Mouse (Mus musculus) cerebellum, adult 9-10 months (tissue): ENCODE results near the gene Cyp11a1.

Experiments used
- DNase-seq: peaks from one replicate; pipeline ENCODE4 v3.0.0; 2022

The Cyp11a1 gene

DNA sequence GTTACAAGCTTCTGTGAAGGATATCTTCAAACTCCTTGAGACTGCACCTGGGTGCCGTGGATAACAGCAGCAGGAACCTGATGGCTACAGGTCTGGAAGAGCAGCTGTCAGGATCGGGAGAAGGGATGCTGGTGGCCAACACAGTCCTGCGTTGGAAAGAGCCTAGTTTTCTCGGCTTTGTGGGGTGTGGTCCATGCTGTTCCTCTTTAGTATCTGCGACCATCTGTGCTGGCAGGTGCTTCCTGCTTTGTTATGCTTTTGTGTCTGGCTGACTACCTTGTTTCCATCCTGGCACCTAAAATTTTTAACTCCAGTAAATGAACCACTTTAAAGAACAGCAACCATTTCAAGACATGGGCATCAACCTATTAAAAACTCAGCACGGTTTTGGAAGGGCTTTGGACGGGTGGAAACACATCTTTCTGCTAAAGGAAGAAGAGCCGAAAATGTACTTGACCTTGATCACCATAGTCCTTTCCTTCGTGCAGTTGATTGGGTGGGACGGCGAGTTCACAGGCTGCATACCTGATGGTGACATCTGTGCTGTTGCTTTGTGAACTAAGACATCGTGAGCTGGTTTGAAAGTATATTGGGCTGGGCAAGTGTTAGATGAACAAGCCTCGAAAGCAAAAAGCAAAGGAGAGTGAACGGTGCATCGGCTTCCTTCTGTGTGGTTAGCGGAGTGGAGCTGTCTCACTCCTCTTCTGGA, at the start of gene Cyp11a1:
Gene Cyp11a1 (plus strand): TSS at position 659 of the 709 bp plus-strand sequence.
- no peak for DNase-seq

DNA sequence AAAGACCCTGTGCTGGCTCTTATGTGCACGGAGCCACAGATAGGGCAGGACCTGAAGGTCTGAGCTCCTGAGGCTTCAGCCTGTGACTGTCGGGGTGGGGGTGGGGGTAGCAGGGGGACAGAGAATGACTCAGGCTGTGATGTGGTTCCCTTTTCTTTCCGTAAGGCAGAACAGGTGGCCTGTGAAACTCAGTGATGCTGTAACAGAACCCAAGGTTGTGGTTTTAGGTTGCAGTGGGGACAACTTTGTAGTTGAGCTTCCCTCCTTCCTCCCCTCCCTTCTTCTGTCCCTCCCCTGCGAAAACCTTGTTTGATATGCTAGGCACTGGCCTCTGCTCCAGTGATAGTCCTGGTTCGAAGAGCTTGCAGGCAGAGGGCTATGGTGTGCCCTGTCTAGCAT, 49.4 kb upstream of the Cyp11a1 start:
- DNase-seq: no peak

DNA sequence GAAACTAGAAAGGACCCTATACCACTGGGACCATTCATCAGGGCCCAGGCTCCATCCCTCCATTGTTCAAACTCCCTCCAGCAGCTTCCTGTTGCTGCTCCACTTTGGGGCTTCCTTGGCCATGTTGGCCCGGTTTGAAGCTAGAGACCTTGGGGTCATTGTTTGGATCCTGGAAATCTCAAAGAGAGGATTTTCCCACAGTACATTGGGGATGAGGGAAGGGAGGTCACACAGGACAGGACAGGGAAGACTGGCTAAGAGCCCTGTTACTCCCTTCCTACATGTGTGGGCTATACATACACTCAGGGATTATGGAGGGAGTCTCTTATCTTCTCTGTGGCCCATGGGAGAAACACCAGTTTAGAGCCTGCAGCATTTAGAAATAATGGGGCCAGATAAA, 47.6 kb upstream of the Cyp11a1 start:
- DNase-seq: no peak

- DNase-seq: no peak
Observed at GRCm38 (mm10) chr9:57959399-57959798, 46.8 kb upstream of the Cyp11a1 start.

DNA sequence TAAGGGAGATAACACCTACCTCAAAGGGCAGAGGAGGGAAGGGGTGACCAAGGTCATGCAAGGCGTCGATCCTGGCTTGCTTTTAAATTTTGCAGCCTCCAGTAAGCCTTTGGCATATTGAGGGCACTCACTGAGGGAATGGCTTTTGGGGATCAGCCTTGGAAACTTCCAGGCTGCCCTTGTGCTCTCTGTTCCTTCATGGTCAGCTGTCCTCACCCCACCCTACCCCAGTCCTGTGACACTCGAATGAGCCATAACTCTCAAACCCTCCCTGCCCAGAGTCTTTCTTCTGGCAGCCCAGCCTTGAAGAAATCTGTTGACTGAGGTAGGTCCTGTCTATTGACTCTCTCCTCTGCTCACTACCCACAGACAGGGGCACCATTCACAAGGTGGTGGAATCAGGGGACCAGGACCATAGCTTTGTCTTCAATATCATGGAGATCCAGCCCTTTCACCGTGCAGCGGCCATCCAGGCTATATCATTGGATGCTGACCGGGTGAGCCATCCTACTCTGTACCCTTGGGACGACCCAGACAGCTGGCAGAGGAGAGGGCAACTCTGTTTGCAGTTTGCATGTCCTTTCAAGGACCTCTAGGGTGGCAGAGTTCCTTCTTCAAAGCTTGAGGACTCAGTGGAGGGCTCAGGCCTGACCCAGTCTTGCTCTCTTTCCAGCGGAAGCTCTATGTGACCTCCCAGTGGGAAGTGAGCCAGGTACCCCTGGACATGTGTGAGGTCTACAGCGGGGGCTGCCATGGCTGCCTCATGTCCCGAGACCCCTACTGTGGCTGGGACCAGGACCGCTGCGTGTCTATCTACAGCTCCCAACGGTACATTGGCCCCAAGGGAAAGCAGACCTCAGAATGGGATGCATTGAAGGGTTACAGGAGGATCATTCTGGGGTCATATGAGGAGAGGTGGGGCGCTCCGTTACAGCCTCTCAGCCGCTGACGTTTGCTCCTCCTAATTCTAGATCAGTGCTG, 46.0 kb upstream of the Cyp11a1 start:
- no peak for DNase-seq

DNA sequence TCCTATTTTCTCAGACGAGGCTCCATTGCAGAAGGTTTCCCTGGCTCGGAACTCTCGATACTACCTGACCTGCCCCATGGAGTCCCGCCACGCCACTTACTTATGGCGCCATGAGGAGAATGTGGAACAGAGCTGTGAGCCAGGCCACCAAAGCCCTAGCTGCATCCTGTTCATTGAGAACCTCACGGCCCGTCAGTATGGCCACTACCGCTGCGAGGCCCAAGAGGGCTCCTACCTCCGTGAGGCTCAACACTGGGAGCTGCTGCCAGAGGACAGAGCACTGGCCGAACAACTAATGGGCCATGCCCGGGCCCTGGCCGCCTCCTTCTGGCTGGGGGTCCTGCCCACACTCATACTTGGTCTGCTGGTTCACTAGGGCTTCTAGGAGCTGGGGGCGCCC, 45.0 kb upstream of the Cyp11a1 start:
- no peak for DNase-seq

DNA sequence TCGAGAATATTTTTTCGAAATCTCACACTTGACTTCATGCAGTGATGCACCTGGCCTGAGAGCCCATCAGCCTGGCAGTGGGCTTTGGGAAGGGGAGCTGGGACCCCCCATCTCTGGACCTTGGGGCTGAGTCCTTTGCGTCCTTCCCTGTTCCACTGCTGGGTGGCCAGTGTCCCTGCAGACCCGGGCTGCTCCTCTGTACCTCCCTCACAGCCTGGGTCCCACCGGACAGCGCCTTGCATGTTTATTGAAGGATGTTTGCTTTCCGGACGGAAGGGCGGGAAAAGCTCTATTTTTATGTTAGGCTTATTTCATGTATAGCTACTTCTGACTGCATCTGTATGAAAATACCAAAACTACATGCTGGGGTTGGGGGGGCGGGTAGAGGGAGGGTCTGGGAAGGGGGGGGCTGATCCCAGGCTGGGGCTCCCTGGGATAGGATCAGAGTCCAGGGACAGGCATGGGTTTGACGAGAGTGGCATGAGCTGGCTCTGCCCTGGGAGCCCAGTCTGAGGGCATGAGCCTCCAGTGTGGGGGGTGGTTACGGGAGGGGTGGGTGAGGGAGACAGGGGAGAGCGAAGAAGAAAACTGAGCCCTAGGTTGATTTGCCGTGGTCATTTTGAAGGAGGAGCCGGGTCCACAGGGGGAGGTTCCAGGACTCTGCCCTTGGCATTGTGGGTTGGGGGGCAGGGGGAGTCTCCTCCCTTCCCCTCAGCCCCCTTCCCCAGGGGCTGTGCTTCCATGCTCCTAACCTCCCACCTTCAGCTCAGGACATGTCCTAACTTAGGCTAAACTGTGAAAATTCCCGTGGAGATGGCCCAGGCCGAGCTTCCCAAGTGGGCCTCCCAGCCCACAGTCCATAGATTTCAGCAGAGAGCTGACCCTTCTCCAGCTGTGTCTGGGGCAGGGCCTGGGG, 44.1 kb upstream of the Cyp11a1 start:
- no peak for DNase-seq

DNA sequence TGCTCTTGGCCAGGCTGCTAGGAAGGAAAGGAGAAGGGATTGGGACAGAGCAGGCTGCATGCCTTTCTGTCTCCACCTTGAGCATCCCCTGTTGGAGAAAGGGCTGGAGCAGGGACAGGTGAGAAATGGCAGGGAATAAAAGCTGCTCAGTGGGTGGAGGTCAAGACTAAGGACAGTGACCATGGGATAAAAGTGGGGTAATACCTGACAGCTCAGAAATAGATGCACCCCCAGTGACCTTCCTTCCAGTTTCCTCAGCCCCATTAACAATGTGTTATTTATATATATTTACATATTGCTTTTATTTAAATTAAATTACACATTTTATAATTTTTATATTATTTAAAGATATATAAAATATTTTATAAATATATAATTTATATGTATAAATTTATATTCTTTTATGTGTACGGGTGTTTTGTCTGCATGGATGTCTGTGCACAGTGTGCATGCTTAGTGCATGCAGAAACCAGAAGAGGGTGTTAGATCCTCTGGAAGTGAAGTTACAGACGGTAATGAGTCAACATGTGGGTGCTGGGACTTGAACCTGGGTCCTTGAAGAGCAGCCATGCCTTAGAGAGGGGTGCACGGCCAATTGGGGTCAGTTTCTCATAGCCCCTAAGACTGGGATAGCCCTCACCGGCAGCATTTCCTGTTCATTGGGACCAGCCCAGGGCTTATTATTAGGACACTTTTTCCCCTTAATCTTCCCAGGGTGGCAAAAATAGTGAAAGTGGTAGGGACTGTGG, 42.8 kb upstream of the Cyp11a1 start:
- no peak for DNase-seq

GRCm38 (mm10) chr9:57963998-57964395, 42.2 kb upstream of the Cyp11a1 start:
- no peak for DNase-seq

GRCm38 (mm10) chr9:57964528-57965250, 41.5 kb upstream of the Cyp11a1 start:
- DNase-seq: no peak

- DNase-seq: no peak
Observed at GRCm38 (mm10) chr9:57965281-57966185, 40.7 kb upstream of the Cyp11a1 start.

DNA sequence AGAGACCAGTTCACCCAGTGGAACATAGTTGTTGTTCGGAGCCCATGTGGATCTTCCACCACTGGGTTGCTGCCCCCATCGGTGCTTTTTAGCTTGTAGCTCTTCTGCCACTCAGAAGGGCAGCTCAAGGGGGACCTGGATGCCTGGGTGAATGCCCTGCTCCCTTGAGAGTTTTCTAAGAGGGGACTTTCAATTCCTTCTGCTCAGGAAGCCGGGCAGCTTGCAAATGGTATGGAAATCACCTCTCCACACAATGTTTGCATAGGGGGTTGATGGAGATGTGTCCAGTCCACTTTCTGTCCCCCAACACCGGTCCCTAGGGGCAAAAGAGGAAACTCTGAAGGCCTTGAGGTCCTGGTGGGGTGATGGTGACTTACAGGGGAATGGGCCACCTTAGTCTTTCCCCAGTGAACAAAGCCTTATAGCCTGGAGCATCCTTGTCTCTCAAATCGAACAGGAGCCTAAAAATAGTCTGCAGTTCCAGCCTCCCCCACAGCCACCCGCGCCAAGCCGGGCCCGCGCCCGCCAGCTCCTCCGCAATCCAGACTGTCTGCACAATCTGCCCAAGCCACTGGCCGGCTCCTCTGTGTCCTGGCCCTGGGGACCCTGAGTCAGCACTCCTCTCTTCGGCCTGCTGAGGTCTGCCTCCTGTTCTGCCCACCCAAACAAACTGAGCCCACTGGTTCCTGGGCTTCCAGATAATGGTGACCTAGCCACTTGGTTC, 38.8 kb upstream of the Cyp11a1 start:
- peak; percentile 84 for DNase-seq

- no peak for DNase-seq
Observed at GRCm38 (mm10) chr9:57968166-57968771, 37.9 kb upstream of the Cyp11a1 start.

DNA sequence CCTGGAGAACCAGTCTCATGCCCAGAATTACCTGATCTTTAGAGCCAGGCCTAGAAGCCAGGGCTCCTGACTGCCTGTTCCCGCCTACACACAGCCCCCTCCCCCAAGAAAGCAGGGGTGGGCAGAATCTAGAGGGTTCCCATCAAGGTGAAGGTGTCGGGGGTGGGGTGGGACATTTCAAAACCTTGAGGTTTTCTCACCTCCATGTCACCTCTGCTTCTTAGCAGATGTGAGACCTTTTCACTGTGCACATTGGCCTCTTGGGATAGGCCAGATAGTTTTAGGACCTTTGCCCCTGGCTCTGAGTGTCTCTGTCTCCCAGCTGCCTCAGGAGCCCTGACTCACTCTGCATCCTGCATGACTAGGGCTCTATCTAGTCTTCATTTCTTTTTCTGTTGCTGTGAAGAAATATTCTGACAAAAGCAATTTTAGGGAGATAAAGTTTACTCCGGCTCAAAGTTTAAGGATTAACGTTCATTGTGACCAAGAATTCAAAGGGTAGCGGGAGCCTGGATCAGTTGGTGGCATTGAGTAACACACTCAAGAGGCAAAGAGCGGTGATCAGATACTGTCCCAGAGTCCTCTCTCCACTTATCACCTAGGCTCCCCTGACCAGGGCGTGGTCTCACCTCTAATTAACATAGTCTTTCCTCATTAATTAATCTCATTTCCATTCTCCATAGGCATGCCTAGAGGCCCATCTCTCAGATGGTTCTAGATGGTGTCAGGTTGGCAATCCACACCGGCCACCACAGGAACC, 37.2 kb upstream of the Cyp11a1 start:
- no peak for DNase-seq

DNA sequence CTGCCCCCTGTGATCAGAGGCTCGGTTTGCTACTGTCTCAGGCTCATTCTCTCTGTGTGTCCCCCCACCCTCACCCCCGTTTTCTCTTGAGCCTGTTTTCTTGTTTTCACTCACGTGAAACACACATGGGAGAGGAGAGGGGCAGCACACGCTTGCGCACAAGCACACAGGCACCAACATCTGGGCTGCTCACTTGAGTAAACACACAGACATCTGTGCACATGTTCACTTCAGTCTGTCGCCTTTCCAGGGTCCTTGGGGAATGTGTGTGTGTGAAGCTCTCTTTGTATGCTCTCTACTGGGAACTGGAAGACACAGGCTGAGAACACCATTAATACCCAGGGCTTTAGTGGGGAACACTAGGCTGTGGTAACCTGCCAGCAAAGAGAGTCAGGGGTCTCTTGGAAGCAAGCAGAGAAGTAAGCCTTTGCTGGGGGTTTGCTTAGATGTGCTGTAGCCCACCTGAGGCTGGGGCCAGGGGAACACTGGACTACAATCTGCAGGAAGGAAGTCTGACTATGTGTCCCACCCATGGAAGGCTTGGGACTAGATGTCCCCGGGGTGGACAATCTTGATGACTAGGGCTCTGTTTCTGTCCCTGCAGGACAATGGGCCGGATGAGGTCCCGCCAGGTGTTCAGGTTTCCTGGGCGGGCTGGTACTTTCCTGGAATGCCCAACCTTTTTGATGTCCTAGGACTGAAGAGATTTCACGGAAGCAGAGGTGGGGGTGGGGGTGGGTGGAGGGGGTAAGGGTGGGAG, 36.3 kb upstream of the Cyp11a1 start:
- no peak for DNase-seq

GRCm38 (mm10) chr9:57971413-57971812, 34.8 kb upstream of the Cyp11a1 start:
- DNase-seq: no peak

GRCm38 (mm10) chr9:57972141-57972591, 34.0 kb upstream of the Cyp11a1 start:
- DNase-seq: no peak
